Mouse (Mus musculus): ENCODE measurements around the gene Pex5l.

Gene Pex5l

DNA sequence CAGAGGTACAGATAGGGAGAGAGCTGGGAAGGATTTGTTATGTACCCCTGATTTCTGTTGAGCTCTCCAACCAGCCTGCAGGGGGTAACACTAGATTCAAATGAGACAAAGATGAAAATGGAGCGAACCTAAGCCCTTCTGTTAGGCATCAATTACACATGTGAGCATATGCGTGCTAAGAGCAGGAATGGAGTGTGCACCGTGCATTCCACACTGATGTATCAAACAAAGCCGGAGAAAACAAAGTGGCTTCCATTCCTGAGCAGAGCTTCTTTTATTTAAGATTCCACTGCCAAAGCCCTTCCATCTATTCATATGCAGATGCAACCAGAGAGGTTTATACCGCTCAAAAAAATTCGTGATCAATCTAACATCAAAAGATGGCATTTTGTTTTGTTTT, 79.5 kb downstream of the Pex5l start:
- DNase-seq (ENCODE audit: low spot score) = no peak

DNA sequence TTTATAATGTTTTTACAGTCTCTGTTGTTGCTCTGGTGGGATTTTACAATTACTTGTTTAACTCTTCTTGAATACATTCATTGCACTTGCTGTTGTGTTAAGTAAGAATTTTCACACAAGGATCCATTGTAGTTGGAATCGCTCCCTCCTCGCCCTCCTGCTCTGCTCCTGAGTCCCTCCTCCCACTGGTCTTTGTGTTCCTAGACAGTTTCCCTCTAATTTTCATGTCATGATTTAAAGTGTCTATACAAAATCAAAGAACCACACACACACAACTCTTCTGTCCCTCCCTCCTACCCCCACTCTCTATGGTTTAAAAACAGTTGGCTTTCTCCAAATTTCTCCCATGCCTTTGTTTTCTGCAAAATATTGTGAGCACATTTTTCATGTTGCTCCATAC, 81.6 kb downstream of the Pex5l start:
- DNase-seq (ENCODE audit: low spot score) = no peak

DNA sequence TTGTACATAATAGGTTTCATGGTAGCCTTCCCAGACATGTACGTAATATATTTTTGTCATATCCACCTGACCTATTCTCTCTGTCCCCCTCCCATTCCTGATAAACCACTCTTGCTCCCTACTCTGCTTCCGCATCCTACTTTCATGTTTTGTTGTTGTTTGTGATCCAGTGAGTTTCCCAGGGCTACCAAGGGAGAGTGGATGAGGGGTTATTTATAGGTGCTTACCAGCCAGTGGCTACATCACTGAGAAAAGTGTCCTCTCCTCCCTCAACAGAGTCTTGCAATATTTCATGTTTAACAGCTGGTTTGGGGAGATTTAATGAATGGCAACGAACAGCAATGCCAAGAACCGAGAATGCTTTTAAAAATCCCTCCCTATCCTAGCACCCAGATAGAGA, 82.0 kb downstream of the Pex5l start:
- DNase-seq (ENCODE audit: low spot score) = no peak

DNA sequence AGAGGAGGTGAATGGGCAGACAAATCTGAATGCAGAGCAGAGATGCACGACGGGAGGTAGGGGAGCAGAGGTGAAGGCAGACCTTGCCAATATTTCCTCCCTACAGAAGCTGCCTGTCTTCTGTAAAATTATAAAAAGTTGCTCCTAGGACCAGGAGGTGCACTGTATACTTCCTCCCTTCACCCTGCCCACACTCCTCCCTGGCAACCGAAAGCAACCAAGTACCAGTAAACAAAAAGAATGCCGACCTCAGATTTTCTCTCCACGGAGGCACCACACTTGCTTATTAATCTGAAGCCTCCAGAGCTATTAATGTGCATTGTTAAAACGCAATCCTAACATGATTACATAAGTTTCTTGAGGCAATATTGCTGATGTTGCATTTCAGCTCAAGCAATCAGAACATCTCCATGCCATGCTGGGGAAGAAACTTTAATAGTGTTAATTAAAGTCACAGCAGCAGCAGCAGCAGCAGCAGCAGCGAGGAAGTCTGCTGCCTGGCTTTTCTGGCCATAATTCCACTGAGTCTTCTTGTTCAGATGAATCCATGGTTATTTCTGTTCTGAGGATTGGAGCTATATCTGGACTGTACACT, 82.6 kb downstream of the Pex5l start:
- DNase-seq (ENCODE audit: low spot score) = no peak

DNA sequence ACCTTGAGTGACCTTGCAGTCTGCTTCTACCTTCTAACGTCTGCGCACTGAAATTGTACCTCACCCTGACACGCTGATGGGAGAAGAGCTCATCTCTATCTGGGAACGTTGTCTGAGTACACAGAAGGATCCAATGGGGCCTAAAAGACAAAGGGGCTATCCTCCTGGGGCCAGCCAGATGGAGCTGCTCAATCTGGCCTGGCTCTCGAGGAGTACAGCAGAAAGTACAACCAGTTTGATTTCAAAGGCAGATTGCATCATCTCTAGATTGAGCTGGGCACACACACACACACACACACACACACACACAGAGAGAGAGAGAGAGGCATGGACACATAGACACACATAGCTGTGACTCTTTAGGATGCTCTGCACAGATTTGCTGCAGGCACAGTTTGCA, 94.7 kb downstream of the Pex5l start:
- DNase-seq (ENCODE audit: low spot score) = no peak

DNA sequence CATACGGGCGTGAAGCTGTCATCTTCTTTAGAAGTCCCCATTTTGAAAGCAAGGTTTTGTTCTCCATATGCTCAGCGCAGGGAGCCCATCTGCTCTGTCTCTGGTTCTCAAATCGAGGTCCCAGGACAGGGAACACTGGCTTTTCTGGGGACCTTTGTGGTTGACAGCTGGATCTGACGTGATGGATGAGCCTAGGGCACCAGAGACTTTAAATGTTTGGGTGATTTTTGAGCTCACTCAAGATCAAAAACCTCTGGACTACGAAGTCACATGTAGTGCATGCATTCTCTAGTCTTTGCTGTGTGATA, 98.3 kb downstream of the Pex5l start:
- no peak for DNase-seq (ENCODE audit: low spot score)

DNA sequence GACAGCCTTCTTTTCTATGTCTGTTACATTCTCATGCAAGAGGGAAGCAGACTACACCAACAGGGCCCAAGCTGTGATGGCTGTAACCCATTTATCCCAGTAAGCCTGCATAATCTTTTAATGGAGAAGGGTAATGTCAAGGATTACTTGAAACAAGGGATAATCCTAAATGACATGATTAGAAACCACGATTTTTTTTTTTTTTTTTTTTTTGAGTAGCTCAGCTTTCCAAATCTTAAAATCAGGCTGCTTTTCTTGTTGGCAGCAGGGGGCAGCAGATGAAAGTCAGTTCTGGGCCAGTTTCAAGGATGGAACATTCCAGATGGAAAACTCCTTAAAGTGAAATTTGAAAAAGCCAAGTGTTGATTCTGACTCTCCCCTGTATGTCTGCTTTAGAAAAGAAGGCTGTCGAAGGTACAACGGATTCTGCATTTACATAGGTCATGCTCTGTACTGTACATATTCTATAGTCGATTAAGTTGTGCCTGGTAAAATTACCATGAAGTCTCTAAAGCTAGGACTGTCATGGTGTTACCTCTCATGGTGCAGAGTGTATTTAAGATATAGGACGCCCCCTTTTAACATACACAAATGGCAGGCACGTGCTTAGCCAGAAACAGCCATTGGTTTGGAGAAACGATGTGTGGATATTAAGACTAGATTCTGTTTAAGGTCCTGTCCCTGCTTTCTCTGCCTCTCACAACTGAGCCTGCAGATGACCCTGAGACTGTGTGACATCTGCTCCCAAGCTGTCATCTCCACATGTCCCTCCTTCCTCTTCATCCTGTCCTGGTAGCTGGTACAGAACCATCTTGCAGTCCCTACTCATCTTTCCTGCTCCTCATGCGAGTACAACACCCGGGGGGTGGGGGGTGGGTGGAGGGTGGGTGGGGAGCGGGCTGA, 98.9 kb downstream of the Pex5l start:
- no peak for DNase-seq (ENCODE audit: low spot score)

DNA sequence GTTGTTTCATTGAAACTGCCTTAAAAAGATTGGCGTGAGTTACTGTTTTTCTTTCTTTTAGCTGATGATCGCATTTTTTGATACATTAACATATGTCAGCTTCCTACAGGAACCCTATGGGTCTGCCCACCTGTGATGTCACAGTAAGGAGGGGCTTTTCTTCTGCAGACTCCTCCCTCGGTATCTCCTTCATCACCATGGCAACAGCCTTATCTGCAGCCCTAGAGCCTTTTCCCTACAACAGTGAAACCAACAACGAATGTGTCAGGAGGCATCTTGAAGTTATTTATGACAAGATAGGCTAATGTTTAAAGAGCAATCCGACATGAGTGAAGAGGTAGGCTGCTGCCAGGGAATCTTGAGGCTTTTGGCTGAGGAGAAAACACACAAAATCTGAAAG, 118.5 kb downstream of the Pex5l start:
- no peak for DNase-seq (ENCODE audit: low spot score)

DNA sequence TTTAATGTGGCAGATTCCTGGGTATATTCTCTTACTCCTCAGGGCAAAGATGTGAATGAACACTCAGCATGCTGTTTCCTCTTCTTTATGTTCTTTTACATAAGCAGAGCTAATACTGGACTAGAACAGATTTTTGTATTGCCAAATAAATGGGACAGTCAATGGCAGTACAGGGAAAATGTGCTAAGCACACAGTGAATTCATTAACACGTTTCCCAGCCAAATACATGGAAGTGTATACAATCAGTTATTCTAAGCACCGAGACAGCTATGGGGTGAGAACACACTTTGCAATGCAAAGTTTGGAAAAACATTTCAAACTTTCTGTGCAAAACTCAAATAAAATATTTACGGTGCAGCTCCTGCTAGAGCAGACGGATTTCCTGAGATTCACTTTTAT, 139.1 kb downstream of the Pex5l start:
- DNase-seq (ENCODE audit: low spot score) = no peak

DNA sequence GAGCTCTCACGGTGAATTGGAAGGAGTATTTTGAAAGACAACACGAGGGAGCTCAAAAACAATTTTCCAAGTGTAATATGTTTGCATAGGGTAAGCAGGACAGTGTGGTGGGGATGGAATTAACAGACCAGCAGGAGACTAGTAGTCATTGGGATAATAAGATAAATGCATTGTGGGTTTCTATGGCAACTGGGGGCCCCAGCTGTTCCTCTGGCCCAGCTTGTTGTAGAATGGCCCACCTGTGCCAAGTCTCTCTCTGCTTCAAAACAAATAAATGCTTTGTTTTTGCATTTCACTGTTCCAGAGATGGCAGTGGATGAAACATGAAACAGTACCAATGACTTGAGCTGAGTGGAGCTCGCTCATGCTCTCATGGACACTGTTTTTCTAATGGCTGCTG, 141.3 kb downstream of the Pex5l start:
- no peak for DNase-seq (ENCODE audit: low spot score)

DNA sequence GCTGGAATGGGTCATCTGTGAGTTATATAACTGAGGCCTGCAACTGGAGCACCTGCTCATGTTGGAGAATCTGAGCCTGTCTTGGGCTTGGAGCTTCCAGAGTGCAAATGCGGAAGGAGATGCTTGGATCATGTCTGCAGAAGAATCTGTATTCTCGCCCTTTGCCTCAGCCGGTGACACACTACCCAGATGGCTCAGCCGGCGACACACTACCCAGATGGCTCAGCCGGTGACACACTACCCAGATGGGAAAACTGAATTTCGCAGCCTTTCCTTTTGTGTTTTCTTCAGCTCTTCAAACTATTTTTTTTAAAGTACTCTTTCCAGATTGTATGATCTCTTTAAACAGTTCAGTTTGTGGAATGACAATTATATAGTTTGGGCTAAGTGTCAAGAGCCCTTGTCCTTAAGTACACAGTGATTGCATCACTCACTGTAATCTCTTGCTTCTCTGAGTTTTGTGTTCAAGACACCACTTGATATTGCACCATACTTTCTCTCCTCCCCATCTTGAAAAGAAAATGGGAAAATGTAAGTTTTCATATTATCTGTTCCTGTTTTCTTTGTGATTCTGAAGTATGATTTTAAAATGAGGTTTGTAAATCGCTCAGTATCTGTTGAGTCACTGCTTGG, 142.5 kb downstream of the Pex5l start:
- no peak for DNase-seq (ENCODE audit: low spot score)

DNA sequence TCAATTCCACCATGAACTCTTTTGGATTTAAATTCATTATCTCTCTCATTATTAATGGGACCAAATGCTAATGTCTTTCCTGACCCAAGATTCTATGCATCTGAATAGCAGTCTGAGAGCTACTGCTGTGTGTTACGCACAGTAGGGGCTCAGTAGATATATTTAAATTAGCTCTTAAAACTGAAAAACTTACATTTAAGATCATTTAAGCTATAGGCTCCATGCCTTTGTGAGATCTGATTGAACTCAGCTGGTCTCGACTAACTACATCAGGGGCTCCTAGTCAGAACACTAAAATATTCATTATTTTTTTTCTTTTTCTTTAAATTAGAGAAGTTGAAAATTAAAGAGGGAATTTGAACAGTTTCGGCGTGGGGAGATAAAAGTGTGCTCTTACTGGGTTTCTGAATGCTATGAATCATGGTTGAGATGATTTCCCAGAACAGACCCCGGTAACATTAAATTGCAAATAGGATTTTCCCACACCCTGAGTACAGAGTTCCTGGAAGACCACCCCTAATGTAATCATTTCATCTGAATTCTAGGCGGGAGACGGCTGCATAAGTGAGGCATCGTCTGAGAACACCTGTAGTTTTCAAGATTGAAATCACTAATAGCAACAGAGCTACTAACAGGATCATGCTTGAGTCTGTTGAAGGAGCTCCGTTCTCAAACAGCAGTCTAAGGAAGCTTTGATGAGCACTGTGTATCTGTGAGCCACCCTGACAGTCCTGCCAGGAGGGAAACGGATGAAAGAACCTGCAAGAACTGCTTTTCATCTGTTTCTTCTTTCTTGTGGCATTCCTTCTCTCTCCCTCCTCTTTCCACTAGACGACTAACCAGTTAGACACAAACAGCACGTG, 151.1 kb downstream of the Pex5l start:
- no peak for DNase-seq (ENCODE audit: low spot score)

DNA sequence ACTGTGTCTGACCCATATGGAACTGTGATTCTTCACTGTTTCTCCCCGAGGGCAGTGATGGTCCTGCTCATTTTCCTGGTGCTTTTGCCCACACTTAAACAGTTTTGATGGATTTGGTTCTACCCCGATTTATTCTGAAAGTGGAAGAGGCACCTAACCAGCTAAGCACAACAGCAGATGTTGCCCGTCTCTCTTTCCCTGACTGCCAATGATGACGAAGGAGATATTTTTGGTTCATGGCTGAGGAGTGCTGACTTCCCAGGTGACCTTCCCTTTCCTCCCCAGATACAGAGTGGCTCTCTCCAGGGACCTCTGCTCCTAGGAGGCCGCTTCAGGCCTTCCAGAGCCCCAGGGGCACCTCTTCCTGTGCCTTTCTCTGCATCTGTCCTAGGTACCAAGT, 155.2 kb downstream of the Pex5l start:
- no peak for DNase-seq (ENCODE audit: low spot score)

DNA sequence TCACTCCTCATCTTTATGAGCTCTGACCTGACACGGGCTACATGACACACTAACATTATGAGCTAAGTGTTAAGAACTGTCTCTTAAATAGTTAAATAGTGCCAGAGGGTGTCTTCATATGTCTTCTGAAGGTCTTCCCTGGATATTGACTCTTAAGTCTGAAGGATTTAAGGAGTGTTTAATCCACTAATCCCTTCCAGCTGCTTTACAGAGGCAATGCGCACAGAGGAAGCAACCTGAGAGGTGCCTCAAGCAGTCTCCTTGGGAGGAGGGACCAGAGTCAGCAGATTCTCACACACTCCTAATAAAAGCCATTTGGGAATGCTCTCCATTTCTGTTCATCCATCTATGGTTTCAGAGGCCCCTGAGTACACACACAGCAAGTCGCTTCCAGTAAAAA, 157.9 kb downstream of the Pex5l start:
- DNase-seq (ENCODE audit: low spot score) = no peak

DNA sequence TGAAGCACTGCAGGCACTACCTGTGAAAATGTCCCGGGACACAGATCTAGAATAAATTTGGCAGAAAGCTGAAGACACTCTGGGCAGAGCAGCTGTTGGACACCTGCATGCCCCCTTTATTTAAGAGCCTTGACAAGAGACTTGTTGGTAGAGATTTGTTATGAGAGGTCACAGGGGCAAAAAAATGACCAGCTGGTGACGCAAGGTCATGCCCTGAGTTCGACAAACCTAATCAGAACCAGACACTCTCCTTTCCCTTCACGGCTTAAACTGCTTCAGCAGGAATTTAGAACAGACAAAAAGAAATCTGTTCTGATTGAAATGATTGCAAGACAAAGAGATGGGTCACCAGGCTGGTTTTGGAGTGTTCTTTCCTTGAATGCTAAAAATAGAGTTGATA, 163.1 kb downstream of the Pex5l start:
- no peak for DNase-seq (ENCODE audit: low spot score)

DNA sequence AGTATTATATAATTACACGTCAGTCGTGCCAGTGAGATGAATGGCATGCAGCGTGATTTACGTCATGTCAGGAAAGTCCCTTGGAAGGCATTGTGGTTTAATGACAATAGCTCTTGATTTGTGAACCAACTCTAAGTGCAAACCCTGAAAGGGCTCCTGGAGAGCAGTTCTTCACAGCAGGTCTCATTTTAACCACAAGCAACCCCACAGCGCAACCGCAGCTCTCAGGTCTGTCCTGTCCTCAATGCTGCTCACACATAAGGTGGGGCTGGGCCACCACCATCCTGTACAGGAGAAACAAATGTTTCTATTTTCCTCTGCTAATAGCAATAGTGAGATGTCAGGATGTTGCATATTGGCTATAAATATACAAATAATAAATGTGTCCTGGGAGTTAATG, 163.8 kb downstream of the Pex5l start:
- DNase-seq (ENCODE audit: low spot score) = no peak

DNA sequence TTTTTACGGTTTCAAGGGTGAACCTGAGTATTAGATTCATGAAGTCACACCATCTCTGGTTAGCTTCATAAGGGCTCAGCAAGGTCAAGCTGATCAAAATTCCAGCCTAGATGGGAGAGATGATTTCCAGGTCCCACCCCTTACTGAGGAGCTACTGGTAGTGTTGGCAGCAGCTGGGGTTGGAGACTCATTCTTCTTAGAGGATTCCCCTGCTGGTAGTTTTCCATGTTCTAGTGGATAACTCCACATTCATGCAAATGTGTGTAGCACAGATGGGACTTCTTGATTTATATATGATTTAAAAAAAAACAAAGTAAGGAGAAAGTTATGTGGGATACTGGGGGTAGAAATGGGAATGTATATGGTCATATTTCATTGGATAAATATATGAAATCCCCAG, 172.8 kb downstream of the Pex5l start:
- no peak for DNase-seq (ENCODE audit: low spot score)

DNA sequence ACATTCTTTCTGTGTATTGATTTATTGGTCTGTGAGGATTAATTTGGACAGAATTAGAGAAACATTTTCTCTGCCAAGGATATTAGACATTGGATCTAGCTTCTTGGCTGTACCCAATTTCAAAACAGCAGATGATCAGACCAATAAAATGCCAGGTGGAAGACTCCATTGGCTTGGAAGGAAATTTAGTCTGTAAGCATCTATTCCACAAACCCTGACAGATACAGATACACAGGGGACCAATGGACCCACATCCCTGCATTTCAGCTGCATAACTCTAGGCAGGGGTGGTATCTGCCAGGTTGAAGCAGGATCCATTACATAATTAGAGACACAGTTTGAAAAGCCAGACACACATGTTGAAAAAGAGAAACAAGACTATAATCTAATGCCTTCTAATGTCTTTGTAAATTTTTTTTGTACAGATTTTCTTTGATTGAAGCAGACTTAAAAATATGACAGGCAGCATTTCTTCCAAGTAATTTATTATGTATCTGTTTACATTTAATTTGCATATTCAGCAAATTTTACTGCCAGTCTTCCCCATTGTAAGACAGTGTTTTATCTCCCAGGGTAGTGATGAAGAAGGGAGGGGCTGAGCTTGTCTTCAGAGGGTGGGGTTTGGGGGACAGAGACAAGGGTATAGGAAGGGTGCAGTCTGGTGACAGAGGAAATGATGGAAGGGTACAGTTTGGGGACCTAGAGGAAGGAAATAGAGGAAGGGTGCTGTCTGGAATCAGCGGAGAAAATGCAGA, 174.2 kb downstream of the Pex5l start:
- DNase-seq (ENCODE audit: low spot score) = no peak

DNA sequence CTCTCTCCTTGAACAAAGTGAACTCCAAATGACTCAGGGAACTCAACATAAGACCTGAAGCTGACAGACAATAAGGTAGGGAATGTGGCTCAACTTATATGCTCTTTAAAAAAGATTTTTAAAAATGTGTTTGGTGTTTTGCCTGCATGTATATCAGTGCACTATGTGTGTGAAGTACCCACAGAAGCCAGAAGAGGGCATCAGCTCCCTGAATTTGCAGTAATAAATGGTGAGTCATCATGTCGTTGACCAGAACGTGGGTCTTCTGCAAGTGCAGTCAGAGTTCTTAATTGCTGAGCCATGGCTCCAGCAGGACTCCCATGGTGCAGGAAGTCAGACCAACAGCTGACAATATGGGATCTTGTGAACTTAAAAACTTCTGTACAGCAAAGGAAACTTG, 177.5 kb downstream of the Pex5l start:
- no peak for DNase-seq (ENCODE audit: low spot score)

DNA sequence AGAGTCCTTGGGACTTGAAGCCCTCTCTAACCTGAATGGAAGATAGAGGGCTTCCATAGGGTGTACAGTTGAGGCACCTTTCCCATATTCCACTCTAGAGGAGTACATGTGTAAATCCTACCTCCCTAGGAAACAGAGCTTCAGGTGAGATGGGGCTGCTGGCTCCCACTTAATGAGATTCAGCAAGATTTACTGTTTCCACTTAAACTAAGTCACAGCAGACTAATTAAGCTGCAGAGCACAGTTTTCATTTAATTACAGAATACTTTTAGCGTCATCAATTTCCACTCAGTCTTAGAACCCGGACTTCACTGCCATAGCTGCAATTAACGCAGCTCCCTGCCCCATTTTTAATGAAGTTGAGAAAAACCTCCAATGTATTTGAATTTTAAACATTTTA, 181.6 kb downstream of the Pex5l start:
- no peak for DNase-seq (ENCODE audit: low spot score)

DNA sequence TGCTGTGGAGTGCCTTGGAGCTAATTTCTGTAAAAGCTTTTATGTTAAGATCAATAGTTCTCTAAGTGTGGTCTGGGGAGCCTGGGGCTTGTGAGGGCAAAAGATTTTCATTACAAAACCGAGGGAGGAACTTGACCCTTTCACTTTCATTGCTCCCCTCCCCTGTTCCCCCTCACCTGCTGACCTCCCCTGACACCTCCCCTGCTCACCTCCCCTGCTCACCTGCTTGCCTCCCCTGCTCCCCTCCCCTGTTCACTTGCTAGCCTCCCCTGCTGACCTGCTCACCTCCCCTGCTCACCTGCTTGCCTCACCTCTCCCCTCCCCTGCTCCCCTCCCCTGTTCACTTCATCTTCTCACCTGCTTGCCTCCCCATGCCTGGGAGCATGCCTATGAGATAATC, 191.7 kb downstream of the Pex5l start:
- DNase-seq (ENCODE audit: low spot score) = no peak

DNA sequence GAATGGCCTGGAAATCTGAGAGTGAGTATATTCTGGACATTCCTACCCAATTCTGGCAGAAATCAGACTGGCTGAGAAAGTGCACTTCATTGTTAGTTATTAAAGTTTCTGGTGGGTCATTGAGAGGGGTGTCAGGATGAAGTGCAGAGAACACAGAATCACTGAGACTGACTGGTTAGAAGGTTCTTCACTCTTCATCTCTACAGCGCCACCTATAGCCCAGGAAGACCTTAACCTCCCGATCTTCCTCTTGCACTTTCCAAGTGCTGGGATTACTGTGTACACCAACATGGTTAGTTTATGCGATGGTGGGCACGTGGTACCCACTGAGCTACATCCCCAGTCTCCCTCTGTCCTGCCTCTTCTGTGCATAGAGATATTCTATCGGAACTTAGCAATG, 195.6 kb downstream of the Pex5l start:
- DNase-seq (ENCODE audit: low spot score) = no peak

Data from ovary, postnatal 36 days (tissue).